Mouse (Mus musculus): ENCODE results near the gene C5ar1. TPM values are rescaled to one million over a fixed set of nuclear protein-coding genes. Genes with fewer than 3 reads are reported as not detected.
A peak's percentile ranks its signal among the peaks of the same experiment; 100 is the strongest.

Gene C5ar1
- polyA plus RNA-seq, 1 experiment, result 6.6 TPM

DNA sequence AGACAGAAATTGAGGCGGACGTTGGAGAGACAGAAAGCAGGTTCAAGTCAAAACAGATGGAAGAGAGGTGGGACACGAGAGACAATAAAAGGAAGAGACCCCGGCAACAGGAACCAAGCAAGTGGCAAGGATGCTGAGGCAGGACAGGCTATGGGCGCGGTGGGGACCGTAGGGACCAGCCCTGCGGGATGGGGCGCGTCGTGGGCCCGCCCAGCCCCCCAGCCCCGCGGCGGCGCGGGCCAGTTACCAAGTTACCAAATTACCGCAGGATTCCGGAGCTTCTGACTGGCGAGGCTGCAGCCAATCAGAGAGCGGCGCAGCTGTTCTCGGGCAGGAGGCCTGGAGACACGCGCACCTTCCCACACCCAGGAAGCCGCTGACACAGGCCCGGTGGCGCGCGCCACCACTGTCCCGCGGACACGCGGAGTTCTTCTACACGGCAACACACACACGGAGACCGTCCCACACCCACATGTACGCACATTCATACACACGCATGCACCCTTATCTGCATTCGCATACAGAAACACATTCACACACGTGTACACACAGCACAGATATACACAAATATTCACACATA lies 36.1 kb upstream of the C5ar1 start:
- Histone ChIP-seq H3K9me3 (no peaks in the 10 kb centered on the region), H3K4me1 (peaks cover 61% of the 10 kb centered on the region), H3K27me3 (replicated peaks) (no peaks in the 10 kb centered on the region), H3K4me3 (replicated peaks) (peak overlapping the region; percentile 94), H3K36me3 (replicated peaks; ENCODE audit: low read length) (no peaks in the 10 kb centered on the region)
- TF ChIP-seq FLI1 (IDR thresholded peaks at IDR 0.05; ENCODE audit: low read length), result no peak
- TF ChIP-seq GATA1 (IDR thresholded peaks at IDR 0.05; ENCODE audit: borderline replicate concordance, low read length), result no peak

DNA sequence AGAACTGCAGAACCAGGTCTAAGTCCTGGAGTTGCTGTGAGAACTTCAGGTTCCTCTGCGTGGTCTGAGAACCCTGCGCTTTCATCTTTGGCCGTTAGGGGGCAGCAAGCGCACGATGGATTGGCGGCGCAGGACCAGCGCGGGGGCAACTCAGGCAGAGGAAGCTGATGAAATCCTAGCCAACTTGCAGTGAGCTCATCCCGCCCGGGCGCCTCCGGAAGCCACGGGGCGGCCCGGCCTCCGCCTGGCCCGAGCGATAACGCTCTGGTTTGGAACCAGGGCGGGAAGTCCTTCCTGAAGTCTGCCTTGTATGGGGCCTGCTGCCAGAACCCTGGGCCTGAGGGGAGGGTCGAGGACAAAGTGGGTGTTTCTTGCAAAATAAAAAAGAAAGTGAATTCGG lies 35.5 kb upstream of the C5ar1 start:
- Histone ChIP-seq H3K4me3 (replicated peaks) (peak overlapping the region; percentile 94), H3K36me3 (replicated peaks; ENCODE audit: low read length) (no peaks in the 10 kb centered on the region), H3K9me3 (no peaks in the 10 kb centered on the region), H3K4me1 (peaks cover 55% of the 10 kb centered on the region), H3K27me3 (replicated peaks) (no peaks in the 10 kb centered on the region)
- TF ChIP-seq FLI1 (IDR thresholded peaks at IDR 0.05; ENCODE audit: low read length), result peak; percentile 96
- TF ChIP-seq GATA1 (IDR thresholded peaks at IDR 0.05; ENCODE audit: borderline replicate concordance, low read length), result peak; percentile 68; the same call in 2 of the 3 replicates

DNA sequence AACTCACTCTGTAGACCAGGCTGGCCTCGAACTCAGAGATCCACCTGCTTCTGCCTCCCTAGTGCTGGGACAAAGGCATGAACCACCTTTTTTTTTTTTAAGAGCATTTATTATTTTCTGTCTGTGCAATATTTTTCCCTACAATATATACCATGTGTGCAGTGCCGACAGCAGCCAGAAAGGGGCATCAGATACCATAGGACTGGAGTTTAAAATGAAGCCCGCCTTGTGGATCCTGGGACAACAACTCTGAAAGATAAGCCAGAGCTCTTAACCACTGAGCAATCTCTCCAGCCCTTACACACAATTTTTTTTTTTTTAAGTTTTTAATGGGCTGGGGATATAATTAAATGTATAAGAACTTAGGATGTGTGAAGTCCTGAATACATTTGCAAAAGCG lies 35.0 kb upstream of the C5ar1 start:
- TF ChIP-seq FLI1 (IDR thresholded peaks at IDR 0.05; ENCODE audit: low read length) (no peak), GATA1 (IDR thresholded peaks at IDR 0.05; ENCODE audit: borderline replicate concordance, low read length) (no peak)
- Histone ChIP-seq H3K9me3 (no peaks in the 10 kb centered on the region), H3K4me1 (peaks cover 50% of the 10 kb centered on the region), H3K4me3 (replicated peaks) (peak overlapping the region; percentile 94), H3K36me3 (replicated peaks; ENCODE audit: low read length) (no peaks in the 10 kb centered on the region), H3K27me3 (replicated peaks) (no peaks in the 10 kb centered on the region)

DNA sequence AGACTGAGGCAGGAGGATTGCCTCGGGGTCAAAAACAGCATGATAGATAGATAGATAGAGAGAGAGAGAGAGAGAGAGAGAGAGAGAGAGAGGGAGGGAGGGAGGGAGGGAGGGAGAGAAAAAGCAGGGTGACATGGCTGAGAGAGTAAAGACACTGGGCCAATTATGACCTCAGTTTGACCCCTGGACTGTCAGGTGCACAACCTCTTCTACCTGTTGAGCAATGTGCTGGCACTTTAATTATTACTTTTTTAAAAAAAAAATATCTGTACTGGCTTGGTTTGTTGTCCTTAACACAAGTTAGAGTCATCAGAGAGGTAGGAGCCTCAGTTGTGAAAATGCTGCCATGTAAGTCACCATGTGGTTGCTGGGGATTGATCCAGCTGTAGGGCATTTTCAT lies 28.5 kb upstream of the C5ar1 start:
- Histone ChIP-seq H3K27me3 (replicated peaks) (no peaks in the 10 kb centered on the region), H3K36me3 (replicated peaks; ENCODE audit: low read length) (peaks cover 24% of the 10 kb centered on the region), H3K4me1 (peaks cover 34% of the 10 kb centered on the region), H3K4me3 (replicated peaks) (no peak overlapping the region), H3K9me3 (peaks cover 5% of the 10 kb centered on the region)
- TF ChIP-seq GATA1 (IDR thresholded peaks at IDR 0.05; ENCODE audit: borderline replicate concordance, low read length) (no peak), FLI1 (IDR thresholded peaks at IDR 0.05; ENCODE audit: low read length) (no peak)

DNA sequence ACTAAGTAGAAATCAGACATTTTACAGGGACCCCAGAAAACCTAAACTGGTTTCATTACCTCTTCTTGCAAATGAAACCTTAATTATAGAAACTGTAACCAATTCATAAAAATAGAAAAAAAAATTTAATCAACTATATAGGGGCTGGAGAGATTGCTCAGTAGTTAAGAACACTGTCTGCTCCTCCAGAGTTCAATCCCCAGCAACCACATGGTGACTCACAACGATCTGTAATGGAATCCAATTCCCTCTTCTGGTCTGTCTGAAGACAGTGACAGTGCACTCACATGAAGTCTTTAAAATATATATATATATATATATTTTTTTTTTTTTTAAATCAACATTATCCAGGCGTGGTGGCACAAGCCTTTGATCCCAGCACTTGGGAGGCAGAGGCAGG lies 27.7 kb upstream of the C5ar1 start:
- no peak for TF ChIP-seq FLI1 (IDR thresholded peaks at IDR 0.05; ENCODE audit: low read length)
- peak overlapping the region; percentile 93 for H3K4me3 ChIP-seq (replicated peaks)
- peaks cover 38% of the 10 kb centered on the region for H3K4me1 ChIP-seq
- H3K36me3 ChIP-seq (replicated peaks; ENCODE audit: low read length), result peaks cover 31% of the 10 kb centered on the region
- no peaks in the 10 kb centered on the region for H3K27me3 ChIP-seq (replicated peaks)
- peaks cover 5% of the 10 kb centered on the region for H3K9me3 ChIP-seq

DNA sequence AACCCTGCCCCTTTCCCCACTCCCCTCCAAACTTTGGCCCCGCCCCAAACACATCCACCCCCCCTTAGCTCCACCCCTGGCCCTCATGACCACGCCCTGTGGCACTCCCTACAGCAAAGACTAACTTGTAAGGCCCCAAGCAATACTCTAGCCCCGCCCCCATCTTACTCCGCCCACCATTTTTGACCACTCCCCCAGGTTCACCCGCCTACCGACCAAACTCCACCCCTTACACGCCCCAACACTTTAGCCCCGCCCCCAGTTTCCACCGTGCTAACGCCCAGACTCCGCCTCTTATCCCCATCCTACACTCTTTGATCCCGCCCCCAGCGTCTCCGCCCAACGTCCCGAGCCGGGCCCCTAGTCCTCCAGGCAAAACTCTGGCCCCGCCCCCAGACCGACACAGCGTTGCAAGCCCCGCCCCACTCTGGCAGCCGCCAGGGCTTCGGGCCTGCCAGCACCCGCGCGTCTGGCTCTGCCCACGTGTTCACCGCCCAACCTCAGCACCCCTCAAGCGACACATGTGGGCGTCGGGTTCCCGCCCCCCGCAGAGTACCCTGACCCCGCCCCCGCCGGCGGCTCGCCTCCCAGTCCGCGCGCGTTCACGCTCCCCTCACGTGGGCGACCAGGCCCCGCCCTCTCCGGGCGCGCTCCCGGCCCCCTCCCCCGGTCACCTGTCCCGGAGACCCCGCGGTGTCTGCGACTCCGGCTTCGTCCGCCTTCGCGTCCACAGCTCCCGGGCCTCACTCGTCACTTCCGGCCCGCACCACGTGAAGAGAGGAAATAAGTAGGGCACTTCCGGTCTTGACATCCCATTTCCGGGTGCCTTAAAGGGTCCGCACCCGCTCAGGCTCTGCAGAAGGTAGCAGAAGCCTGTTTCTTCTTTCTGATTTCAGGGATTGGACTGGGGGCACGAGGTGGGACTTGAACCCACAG lies 27.0 kb upstream of the C5ar1 start, which contains the start of gene Ccdc9:
Ccdc9 (minus strand) TSS at position 770 of the 936 bp plus-strand sequence.
- TF ChIP-seq GATA1 (IDR thresholded peaks at IDR 0.05; ENCODE audit: borderline replicate concordance, low read length) (no peak), FLI1 (IDR thresholded peaks at IDR 0.05; ENCODE audit: low read length) (peak; percentile 98)
- Histone ChIP-seq H3K4me3 (replicated peaks) (peak within 1 kb of the TSS; percentile 93), H3K27me3 (replicated peaks) (no peaks in the 10 kb centered on the region), H3K9me3 (peaks cover 5% of the 10 kb centered on the region), H3K4me1 (peaks cover 40% of the 10 kb centered on the region), H3K36me3 (replicated peaks; ENCODE audit: low read length) (peaks cover 38% of the 10 kb centered on the region)

DNA sequence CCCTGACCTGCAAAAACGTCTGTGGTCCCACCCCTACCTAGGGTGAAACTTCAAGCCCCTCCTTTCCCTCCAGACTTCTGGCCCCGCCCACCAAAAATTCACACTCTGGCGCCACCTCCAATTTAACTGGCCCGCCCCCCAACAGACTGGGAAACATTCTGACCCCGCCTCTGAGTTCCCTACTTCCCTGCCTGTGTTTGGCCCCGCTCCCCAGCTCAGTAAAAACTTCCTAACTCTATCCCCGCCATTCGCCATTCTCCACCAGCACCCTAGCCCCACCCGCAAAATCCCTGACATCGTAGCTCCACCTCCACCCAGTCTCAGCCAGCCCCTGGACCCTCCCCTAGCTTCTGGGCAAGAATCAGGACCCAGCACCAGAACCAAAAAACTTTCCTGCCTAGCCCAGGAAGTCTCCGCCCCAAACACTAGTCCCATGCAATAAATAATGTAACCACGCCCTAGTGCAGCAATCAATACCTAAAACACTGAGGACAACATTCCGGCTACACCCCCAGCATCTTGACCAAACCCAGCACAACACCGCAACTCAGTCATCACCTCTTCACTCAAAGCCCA lies 26.2 kb upstream of the C5ar1 start:
- H3K4me1 ChIP-seq, result peaks cover 48% of the 10 kb centered on the region
- H3K4me3 ChIP-seq (replicated peaks), result peak overlapping the region; percentile 93
- H3K27me3 ChIP-seq (replicated peaks), result no peaks in the 10 kb centered on the region
- H3K36me3 ChIP-seq (replicated peaks; ENCODE audit: low read length), result peaks cover 46% of the 10 kb centered on the region
- H3K9me3 ChIP-seq, result peaks cover 5% of the 10 kb centered on the region
- TF ChIP-seq GATA1 (IDR thresholded peaks at IDR 0.05; ENCODE audit: borderline replicate concordance, low read length) (no peak), FLI1 (IDR thresholded peaks at IDR 0.05; ENCODE audit: low read length) (no peak)

DNA sequence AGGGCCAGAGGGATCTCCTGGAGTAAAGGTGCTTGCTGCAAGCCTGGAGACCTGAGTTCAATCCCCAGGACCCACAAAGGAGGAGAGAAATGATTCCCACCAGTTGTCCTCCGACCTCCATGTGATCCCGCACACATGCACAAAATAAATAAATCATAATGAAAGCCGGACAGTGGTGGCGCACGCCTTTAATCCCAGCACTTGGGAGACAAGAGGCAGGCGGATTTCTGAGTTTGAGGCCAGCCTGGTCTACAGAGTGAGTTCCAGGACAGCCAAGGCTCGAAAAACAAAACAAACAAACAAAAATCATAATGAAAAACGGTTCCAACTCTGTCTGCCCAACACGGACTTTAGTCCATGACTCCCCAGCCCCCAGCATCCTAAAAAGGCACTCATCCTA lies 25.6 kb upstream of the C5ar1 start:
- peaks cover 5% of the 10 kb centered on the region for H3K9me3 ChIP-seq
- H3K4me1 ChIP-seq, result peaks cover 49% of the 10 kb centered on the region
- TF ChIP-seq GATA1 (IDR thresholded peaks at IDR 0.05; ENCODE audit: borderline replicate concordance, low read length) (no peak), FLI1 (IDR thresholded peaks at IDR 0.05; ENCODE audit: low read length) (no peak)
- H3K27me3 ChIP-seq (replicated peaks), result no peaks in the 10 kb centered on the region
- peak overlapping the region; percentile 93 for H3K4me3 ChIP-seq (replicated peaks)
- H3K36me3 ChIP-seq (replicated peaks; ENCODE audit: low read length), result peaks cover 52% of the 10 kb centered on the region

DNA sequence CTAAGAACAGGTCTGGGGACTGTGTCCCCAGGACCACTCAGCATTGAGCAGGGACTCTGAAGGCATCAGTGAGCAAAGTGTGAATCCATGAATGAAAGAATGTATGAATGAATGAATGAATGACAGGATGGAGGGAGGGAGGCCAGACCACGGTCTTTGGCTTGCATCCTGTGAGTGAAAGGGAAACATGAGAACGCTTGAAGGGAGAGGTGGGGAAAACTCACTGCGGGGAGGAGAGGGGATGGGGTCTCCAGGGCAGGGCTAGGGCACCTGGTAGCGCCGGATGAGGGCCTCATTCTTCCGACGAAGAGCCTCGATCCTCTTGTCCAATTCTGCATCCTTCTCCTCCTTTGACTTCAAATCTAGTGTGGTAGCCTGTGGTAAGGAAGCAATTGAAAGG lies 24.7 kb upstream of the C5ar1 start:
- H3K4me3 ChIP-seq (replicated peaks), result no peak overlapping the region
- H3K9me3 ChIP-seq, result peaks cover 5% of the 10 kb centered on the region
- peaks cover 49% of the 10 kb centered on the region for H3K4me1 ChIP-seq
- peaks cover 60% of the 10 kb centered on the region for H3K36me3 ChIP-seq (replicated peaks; ENCODE audit: low read length)
- TF ChIP-seq FLI1 (IDR thresholded peaks at IDR 0.05; ENCODE audit: low read length), result no peak
- TF ChIP-seq GATA1 (IDR thresholded peaks at IDR 0.05; ENCODE audit: borderline replicate concordance, low read length), result no peak
- H3K27me3 ChIP-seq (replicated peaks), result no peaks in the 10 kb centered on the region

DNA sequence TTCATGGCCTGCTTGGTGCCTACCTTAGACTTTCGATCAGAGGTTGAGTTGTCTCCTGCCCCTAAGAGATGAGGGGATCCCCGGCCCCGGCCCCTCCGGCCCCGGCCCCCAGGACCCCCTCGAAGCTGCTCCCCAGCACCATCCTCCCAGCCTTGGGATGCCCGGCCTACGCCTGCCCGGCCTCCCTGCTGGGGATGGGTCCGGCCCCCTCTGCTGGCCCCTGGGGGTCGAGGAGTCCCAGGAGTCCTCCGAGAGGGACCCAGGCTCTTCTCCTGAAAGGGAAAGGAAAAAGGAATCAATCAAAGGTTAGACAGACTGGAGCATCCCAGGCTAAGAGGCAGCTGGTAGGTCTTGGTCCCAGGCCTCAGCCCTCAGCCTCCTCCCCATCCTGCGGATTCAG lies 23.0 kb upstream of the C5ar1 start:
- Histone ChIP-seq H3K36me3 (replicated peaks; ENCODE audit: low read length) (peaks cover 73% of the 10 kb centered on the region), H3K9me3 (no peaks in the 10 kb centered on the region), H3K27me3 (replicated peaks) (no peaks in the 10 kb centered on the region), H3K4me3 (replicated peaks) (no peak overlapping the region), H3K4me1 (peaks cover 53% of the 10 kb centered on the region)
- TF ChIP-seq GATA1 (IDR thresholded peaks at IDR 0.05; ENCODE audit: borderline replicate concordance, low read length) (no peak), FLI1 (IDR thresholded peaks at IDR 0.05; ENCODE audit: low read length) (no peak)
